Mouse (Mus musculus) cerebellum, adult 2 months (tissue): Measurements from ENCODE around the gene Dbil5.

Experiments
- CTCF ChIP-seq: fragments of 200-500 bp; IDR thresholded peaks from 2 replicates; pipeline ENCODE4 v1.5.1; 2011; ENCODE audit warnings: low read depth, mild to moderate bottlenecking, control low read depth, low read length, moderate library complexity, borderline replicate concordance; ENCODE audit not compliant: insufficient read depth
- POLR2A ChIP-seq: fragments of 200-500 bp; IDR thresholded peaks from 2 replicates; pipeline ENCODE4 v1.6.1; 2011; ENCODE audit warnings: low read length, control low read depth, borderline replicate concordance; ENCODE audit not compliant: insufficient read depth

- TF ChIP-seq CTCF (no peak), POLR2A (no peak)
These were observed 10.6 kb upstream of the Dbil5 start for GRCm38 (mm10) chr11:76206793-76207192.
